Mouse (Mus musculus): ENCODE measurements around the gene Cacng4.

DNA sequence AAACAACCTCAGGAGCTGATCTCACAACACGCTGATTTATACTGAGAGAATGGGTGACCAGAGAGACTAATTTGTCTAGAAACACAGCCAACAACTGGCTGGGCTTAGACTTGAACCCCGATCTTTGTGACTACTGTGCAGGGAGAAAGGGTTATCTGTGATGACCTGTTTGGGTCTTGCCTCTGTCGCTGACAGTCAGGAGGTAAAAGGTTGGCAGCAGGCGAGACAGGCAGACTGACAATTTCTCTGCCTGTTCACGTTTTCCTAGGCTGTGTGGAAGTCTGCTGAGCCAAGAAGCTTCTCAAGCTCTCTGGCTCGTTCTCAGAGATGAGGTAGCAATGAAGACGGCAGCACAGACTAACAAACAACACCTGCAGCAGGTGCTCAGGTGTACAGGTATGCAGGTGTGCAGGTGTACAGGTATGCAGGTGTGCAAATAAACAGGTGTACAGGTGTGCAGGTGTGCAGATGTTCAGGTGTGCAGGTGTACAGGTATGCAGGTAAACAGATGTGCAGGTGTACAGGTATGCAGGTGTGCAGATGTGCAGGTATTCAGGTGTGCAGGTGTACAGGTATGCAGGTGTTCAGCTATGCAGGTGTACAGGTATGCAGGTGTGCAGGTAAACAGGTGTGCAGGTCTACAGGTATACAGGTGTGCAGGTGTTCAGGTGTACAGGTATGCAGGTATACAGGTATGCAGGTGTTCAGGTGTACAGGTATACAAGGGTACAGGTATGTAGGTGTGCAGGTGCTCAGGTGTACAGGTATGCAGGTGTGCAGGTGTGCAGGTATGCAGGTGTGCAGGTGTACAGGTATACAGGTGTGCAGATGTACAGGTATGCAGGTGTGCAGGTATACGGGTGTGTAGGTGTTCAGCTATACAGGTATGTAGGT is 10.2 kb downstream of the Cacng4 start:
- TF ChIP-seq CTCF (IDR thresholded peaks at IDR 0.05; ENCODE audit: low read depth) (no peak), EP300 (optimal IDR thresholded peaks at IDR 0.05) (peak; percentile 61)

Data from stomach, postnatal 0 days (tissue).